Mouse (Mus musculus) G1E (cell line): ENCODE measurements at regions not wholly inside any gene's neighbourhood (a gene's known extent, or its start where the extent isn't known, plus 50 kb on each side); places are given as distances from the start of the nearest gene placed in this dataset.

Experiments
- CTCF ChIP-seq: IDR thresholded peaks from 2 replicates; pipeline ENCODE4 v1.5.1; 2012; ENCODE audit warnings: low read depth, low read length, inconsistent platforms, mixed read lengths
- GATA1 ChIP-seq: IDR thresholded peaks from 2 replicates; pipeline ENCODE4 v1.6.1; 2012; ENCODE audit warnings: borderline replicate concordance, low read length, inconsistent platforms, mixed read lengths
- POLR2AphosphoS5 ChIP-seq: IDR thresholded peaks from 2 replicates; pipeline ENCODE4 v1.6.1; 2012; ENCODE audit warnings: low read depth, low read length, inconsistent platforms; ENCODE audit not compliant: insufficient replicate concordance
- TAL1 ChIP-seq: conservative IDR thresholded peaks from 2 replicates; pipeline ENCODE4 v1.6.1; 2012; ENCODE audit warnings: low read depth, low read length, inconsistent platforms, mixed read lengths

GRCm38 (mm10) chr2:75767871-75768558, 63.6 kb upstream of the Nfe2l2 start:
- TF ChIP-seq CTCF, result no peak
- TF ChIP-seq TAL1, result no peak
- no peak for TF ChIP-seq POLR2AphosphoS5
- no peak for TF ChIP-seq GATA1
